Mouse (Mus musculus): ENCODE results near the gene Gprasp2.

DNA sequence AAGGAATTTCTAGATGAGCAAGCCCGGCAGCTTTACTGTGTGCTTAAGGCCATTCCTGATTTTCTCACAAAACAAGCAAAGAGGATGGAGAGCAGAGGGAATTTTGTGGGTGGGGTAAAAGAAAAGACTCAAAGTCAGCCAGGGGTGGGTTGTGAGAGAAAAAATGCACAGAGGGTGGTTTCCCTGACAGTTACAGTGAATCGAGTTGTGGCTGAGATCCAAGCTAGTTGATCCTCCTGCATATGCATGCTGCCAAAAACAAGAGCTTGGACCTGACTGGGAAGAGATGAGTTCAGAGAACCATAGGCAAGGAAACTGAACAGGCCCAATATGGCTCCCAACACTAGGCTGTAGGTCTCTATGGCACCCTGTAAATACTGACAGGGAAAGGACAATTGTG, 938 bp upstream of the Gprasp2 start:
- TF ChIP-seq MAFK (IDR thresholded peaks at IDR 0.05; ENCODE audit: insufficient read depth, low read depth, low read length) (no peak), ZNF384 (IDR thresholded peaks at IDR 0.05; ENCODE audit: low read depth, low read length) (no peak), HCFC1 (IDR thresholded peaks at IDR 0.05; ENCODE audit: borderline replicate concordance, insufficient read depth, low read length) (no peak)

All from ES-E14 (cell line).